Mouse (Mus musculus) stomach, embryonic 16.5 days (tissue): ENCODE data around the gene BC052040. TPM values are rescaled to one million over a fixed set of nuclear protein-coding genes. Genes with fewer than 3 reads are reported as not detected.

Experiments used
- microRNA counts: library from miRNA; unstranded; fragments of <30 nt; microRNA quantifications from one replicate; lab custom pipeline; 2016
- microRNA-seq: library from miRNA; unstranded; fragments of <30 nt; microRNA quantifications from one replicate; pipeline ENCODE4, GENCODE M21; 2016
- polyA plus RNA-seq: library from polyadenylated mRNA; unstranded; fragments of >200 nt; fragmentation: Nextera tagmentation; extraction: Ambion mirVana; gene quantifications from 2 replicates; pipeline ENCODE4 v1.2.1, GENCODE M21; 2015

Gene BC052040
- polyA plus RNA-seq, 1 experiment from 2014 or later, result 13.3 TPM

MicroRNAs within 50 kb of the gene (microRNA counts, 519-probe panel; counts per million panel counts)
- microRNA mmu-miR-1951 (lab: Ali Mortazavi, UCI), result 3,201 counts per million, percentile 74 among the panel's probes with 10 or more counts

Small RNAs within 50 kb of the gene (microRNA-seq; reads per million reads assigned to microRNA genes)
- not detected for gene Mir1951
